Mouse (Mus musculus): Measurements from ENCODE around the gene Spint5. TPM values are rescaled to one million over a fixed set of nuclear protein-coding genes. Genes with fewer than 3 reads are reported as not detected.

Gene Spint5
- polyA plus RNA-seq, 1 experiment from 2014 or later: not detected

- Histone ChIP-seq H3K9me3 (ENCODE audit: low read length) (no peaks in the 10 kb centered on the region), H3K4me2 (replicated peaks; ENCODE audit: low read depth, low read length) (peak overlapping the region; percentile 48), H3K27ac (ENCODE audit: low read length) (no peak overlapping the region), H3K27me3 (replicated peaks; ENCODE audit: insufficient read depth, low read length) (no peaks in the 10 kb centered on the region), H3K9ac (replicated peaks; ENCODE audit: low read depth) (no peak overlapping the region), H3K4me3 (ENCODE audit: low read depth, low read length) (no peak overlapping the region), H3K36me3 (ENCODE audit: insufficient read depth, low read length) (no peaks in the 10 kb centered on the region), H3K4me1 (ENCODE audit: insufficient read depth, low read depth, low read length) (0 out of 2 replicates have a peak, but pooled peaks cover 4% of the 10 kb centered on the region)
- WGBS: 16% methylated on average over 19 of the region's 19 CpGs
- TF ChIP-seq EP300 (IDR thresholded peaks at IDR 0.05) (no peak), CTCF (IDR thresholded peaks at IDR 0.05) (peak; percentile 86)
- ATAC-seq (peak; percentile 93), DNase-seq (ENCODE audit: low spot score) (peak; percentile 92)
Measured at GRCm38 (mm10) chr2:164678848-164679625, 36.1 kb upstream of the Spint5 start.

DNA sequence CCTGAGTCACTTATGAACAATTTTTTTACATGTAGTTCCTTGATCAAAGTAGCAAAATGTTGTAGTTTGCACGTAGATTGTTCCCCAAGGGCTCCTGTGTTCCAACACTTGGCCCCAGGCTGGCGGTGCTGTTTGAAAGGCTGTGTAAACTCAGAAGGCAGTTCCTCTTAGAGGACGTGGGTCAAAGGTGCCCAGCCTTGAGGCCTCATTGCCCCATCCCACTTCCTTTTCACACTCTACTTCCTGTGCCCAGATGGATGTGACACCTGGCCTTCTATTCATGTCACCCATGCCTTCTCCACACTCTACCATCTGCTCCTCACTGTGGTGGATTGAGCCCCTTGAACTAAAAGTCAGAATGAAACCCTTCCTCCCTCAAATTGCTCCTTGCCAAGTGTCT is 35.2 kb upstream of the Spint5 start:
- peak; percentile 63 for DNase-seq (ENCODE audit: low spot score)
- Histone ChIP-seq H3K9me3 (ENCODE audit: low read length) (no peaks in the 10 kb centered on the region), H3K27me3 (replicated peaks; ENCODE audit: insufficient read depth, low read length) (no peaks in the 10 kb centered on the region), H3K4me2 (replicated peaks; ENCODE audit: low read depth, low read length) (no peak overlapping the region), H3K4me3 (ENCODE audit: low read depth, low read length) (no peak overlapping the region), H3K9ac (replicated peaks; ENCODE audit: low read depth) (no peak overlapping the region), H3K36me3 (ENCODE audit: insufficient read depth, low read length) (no peaks in the 10 kb centered on the region), H3K4me1 (ENCODE audit: insufficient read depth, low read depth, low read length) (0 out of 2 replicates have a peak, but pooled peaks cover 4% of the 10 kb centered on the region), H3K27ac (ENCODE audit: low read length) (no peak overlapping the region)
- peak; percentile 47 for ATAC-seq
- 12% methylated on average over 3 of the region's 3 CpGs for WGBS
- TF ChIP-seq EP300 (IDR thresholded peaks at IDR 0.05): no peak
- no peak for TF ChIP-seq CTCF (IDR thresholded peaks at IDR 0.05)

GRCm38 (mm10) chr2:164684807-164685206 is 30.3 kb upstream of the Spint5 start, which contains the start of gene Wfdc13:
Gene Wfdc13 (plus strand): TSS chr2:164685107.
- Histone ChIP-seq H3K27me3 (replicated peaks; ENCODE audit: insufficient read depth, low read length) (no peaks in the 10 kb centered on the region), H3K4me1 (ENCODE audit: insufficient read depth, low read depth, low read length) (no peaks in the 10 kb centered on the region), H3K4me3 (ENCODE audit: low read depth, low read length) (no peak within 1 kb of the TSS), H3K36me3 (ENCODE audit: insufficient read depth, low read length) (no peaks in the 10 kb centered on the region), H3K27ac (ENCODE audit: low read length) (no peak within 1 kb of the TSS), H3K9ac (replicated peaks; ENCODE audit: low read depth) (no peak within 1 kb of the TSS), H3K4me2 (replicated peaks; ENCODE audit: low read depth, low read length) (no peak within 1 kb of the TSS), H3K9me3 (ENCODE audit: low read length) (no peaks in the 10 kb centered on the region)
- DNase-seq (ENCODE audit: low spot score): no peak
- TF ChIP-seq EP300 (IDR thresholded peaks at IDR 0.05): no peak
- TF ChIP-seq CTCF (IDR thresholded peaks at IDR 0.05): no peak
- WGBS: 47% methylated on average over 3 of the region's 3 CpGs
- no peak for ATAC-seq

GRCm38 (mm10) chr2:164698201-164698600 is 16.9 kb upstream of the Spint5 start, which contains the start of gene Spint4:
Gene Spint4 (plus strand): TSS chr2:164698501.
- Histone ChIP-seq H3K9me3 (ENCODE audit: low read length) (no peaks in the 10 kb centered on the region), H3K4me1 (ENCODE audit: insufficient read depth, low read depth, low read length) (no peaks in the 10 kb centered on the region), H3K4me3 (ENCODE audit: low read depth, low read length) (no peak within 1 kb of the TSS), H3K27ac (ENCODE audit: low read length) (no peak within 1 kb of the TSS), H3K9ac (replicated peaks; ENCODE audit: low read depth) (no peak within 1 kb of the TSS), H3K4me2 (replicated peaks; ENCODE audit: low read depth, low read length) (no peak within 1 kb of the TSS), H3K27me3 (replicated peaks; ENCODE audit: insufficient read depth, low read length) (no peaks in the 10 kb centered on the region), H3K36me3 (ENCODE audit: insufficient read depth, low read length) (no peaks in the 10 kb centered on the region)
- DNase-seq (ENCODE audit: low spot score) (no peak), ATAC-seq (no peak)
- no peak for TF ChIP-seq EP300 (IDR thresholded peaks at IDR 0.05)
- TF ChIP-seq CTCF (IDR thresholded peaks at IDR 0.05): no peak
- WGBS: 69% methylated on average over 4 of the region's 4 CpGs

DNA sequence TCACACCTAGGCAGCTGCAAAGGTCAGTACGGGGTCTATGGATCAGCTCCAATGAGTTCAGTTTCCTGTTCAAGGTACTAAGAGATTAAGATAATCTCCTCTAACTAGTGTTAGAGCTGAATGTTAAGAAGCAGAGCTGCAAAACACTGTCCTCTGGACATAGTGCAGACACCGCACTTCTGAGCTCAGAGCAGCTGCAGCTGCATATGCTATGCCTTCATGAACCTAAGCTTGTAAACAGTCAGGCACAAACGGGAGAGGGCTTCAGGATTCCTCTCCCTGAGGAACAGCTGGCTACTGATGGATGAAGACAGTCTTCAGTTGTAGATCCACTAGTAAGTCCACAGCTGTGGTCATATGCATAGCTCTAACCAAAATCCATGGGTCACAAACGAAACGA is 14.1 kb upstream of the Spint5 start:
- Histone ChIP-seq H3K27me3 (replicated peaks; ENCODE audit: insufficient read depth, low read length) (no peaks in the 10 kb centered on the region), H3K9ac (replicated peaks; ENCODE audit: low read depth) (no peak overlapping the region), H3K4me3 (ENCODE audit: low read depth, low read length) (no peak overlapping the region), H3K9me3 (ENCODE audit: low read length) (no peaks in the 10 kb centered on the region), H3K4me1 (ENCODE audit: insufficient read depth, low read depth, low read length) (no peaks in the 10 kb centered on the region), H3K36me3 (ENCODE audit: insufficient read depth, low read length) (no peaks in the 10 kb centered on the region), H3K4me2 (replicated peaks; ENCODE audit: low read depth, low read length) (no peak overlapping the region), H3K27ac (ENCODE audit: low read length) (no peak overlapping the region)
- TF ChIP-seq CTCF (IDR thresholded peaks at IDR 0.05): no peak
- no peak for TF ChIP-seq EP300 (IDR thresholded peaks at IDR 0.05)
- ATAC-seq: no peak
- WGBS: 66% methylated on average over 5 of the region's 5 CpGs
- no peak for DNase-seq (ENCODE audit: low spot score)

DNA sequence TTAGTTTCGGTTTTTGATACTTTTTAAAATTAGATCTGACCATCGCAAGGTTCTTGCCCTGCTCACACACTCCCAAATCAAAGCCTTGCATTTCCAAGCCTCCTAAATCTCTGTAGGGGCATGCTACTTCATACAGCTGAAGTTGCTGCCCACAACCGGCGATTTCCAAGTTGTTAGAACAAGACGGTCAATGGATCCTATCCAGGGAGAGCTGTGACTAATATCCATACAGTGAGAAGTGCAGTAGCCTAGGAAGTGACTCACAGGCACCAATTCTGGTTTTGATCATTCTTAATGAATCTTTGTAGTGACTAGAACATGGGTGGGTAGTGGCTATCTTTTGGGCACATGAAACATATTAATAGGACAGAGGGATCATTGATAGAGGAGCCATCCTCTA is 13.3 kb upstream of the Spint5 start:
- Histone ChIP-seq H3K36me3 (ENCODE audit: insufficient read depth, low read length) (no peaks in the 10 kb centered on the region), H3K4me2 (replicated peaks; ENCODE audit: low read depth, low read length) (no peak overlapping the region), H3K4me3 (ENCODE audit: low read depth, low read length) (no peak overlapping the region), H3K4me1 (ENCODE audit: insufficient read depth, low read depth, low read length) (no peaks in the 10 kb centered on the region), H3K27ac (ENCODE audit: low read length) (no peak overlapping the region), H3K27me3 (replicated peaks; ENCODE audit: insufficient read depth, low read length) (no peaks in the 10 kb centered on the region), H3K9me3 (ENCODE audit: low read length) (no peaks in the 10 kb centered on the region), H3K9ac (replicated peaks; ENCODE audit: low read depth) (no peak overlapping the region)
- DNase-seq (ENCODE audit: low spot score) (no peak), ATAC-seq (no peak)
- TF ChIP-seq EP300 (IDR thresholded peaks at IDR 0.05) (no peak), CTCF (IDR thresholded peaks at IDR 0.05) (no peak)
- WGBS: 82% methylated on average over 5 of the region's 5 CpGs
